Mouse (Mus musculus) ovary, postnatal 14 days (tissue): ENCODE measurements at regions not wholly inside any gene's neighbourhood (a gene's known extent, or its start where the extent isn't known, plus 50 kb on each side); places are given as distances from the start of the nearest gene placed in this dataset.
"Not testable (repeated sequence)": the region's sequence is repeated elsewhere in the genome, so short reads cannot be mapped to it uniquely, and the experiment has no call there.

Source experiments
- DNase-seq: peaks from one replicate; pipeline ENCODE4 v3.0.0; 2022; ENCODE audit warnings: low spot score

GRCm38 (mm10) chr1:185939914-185940313 lies 177.2 kb downstream of the Lyplal1 start:
- DNase-seq, result no peak

- no peak for DNase-seq
Measured at GRCm38 (mm10) chr1:185940511-185940910, 176.6 kb downstream of the Lyplal1 start.

GRCm38 (mm10) chr1:185951163-185951562 lies 165.9 kb downstream of the Lyplal1 start:
- no peak for DNase-seq

GRCm38 (mm10) chr1:185955821-185956220 lies 161.3 kb downstream of the Lyplal1 start:
- DNase-seq, result not testable (repeated sequence)

DNA sequence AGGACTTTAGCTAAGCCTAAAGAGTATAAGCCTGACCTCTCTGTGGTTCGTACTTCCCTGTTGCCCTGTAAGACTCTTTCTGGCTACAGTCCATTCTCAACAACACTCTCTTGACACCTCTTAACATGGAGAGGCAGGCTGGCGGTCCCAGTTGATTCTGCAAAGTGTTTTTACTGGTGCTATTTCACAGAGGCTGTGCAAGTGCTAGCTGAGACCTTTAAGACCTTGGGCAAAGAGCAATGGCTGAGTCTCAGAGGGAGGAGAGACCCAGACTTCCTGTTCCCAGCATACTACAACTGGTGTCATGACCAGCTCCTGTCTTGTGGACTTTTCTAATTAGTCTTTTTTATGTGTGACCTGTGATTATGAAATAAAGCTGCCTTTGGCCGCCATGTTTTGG lies 159.6 kb downstream of the Lyplal1 start:
- DNase-seq, result no peak

- DNase-seq, result no peak
Measured at GRCm38 (mm10) chr1:185958276-185958675, 158.8 kb downstream of the Lyplal1 start.

DNA sequence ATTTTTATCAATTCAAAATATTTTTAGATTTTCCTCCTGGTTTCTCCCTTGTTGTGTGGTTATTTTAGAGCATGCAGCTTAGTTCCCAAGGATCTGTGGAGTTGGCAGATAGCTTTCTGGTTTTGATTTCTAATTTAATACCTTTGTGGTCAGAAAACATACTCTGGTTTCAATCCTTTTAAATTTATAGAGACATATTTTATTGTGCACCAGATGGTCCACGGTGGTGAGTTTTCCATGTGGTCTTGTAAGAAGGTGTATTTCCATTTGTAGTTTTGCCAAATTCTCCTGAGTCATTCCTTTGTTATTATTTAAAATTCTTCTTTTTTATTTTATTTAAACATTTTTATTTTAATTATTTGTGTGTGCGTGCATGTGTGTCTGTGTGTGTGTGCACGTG lies 154.5 kb downstream of the Lyplal1 start:
- no peak for DNase-seq

DNA sequence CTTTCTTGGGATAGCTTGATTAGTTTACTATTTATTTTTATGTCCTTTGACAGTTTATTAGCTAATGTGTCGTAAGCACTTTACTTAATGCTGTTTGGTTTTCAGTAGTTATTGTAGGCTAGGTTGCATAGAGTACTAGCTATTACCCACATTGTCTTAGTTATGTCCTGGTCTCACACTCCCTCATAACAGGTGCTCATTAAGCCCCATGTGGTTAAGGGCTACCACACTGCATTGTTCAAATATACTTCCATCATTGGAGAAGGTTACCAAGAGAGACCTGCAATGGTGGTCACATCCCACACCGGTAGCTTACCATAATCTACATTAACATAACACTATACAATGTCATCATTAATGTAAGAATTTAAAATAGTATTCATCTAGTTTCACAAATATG lies 153.3 kb downstream of the Lyplal1 start:
- no peak for DNase-seq

DNA sequence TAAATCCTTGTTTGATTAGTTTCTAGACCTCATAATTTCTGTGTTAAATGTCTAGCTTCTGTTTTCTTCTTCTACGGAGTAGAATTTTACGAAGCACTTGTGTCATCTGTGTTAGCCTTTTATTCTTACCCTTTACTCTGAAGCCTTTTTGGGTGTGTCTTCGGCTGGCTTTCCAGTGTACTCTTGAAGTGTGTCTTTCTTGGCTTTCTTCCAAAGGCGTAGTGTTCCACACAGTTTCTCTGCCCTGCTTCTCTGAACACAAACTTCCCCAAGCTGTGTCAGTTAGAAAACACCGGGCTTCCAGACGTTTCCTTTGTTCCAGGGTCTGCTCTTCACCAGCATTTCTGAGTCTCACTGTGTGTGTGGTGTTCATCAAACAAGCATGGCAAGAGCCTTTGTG lies 152.7 kb downstream of the Lyplal1 start:
- no peak for DNase-seq

DNA sequence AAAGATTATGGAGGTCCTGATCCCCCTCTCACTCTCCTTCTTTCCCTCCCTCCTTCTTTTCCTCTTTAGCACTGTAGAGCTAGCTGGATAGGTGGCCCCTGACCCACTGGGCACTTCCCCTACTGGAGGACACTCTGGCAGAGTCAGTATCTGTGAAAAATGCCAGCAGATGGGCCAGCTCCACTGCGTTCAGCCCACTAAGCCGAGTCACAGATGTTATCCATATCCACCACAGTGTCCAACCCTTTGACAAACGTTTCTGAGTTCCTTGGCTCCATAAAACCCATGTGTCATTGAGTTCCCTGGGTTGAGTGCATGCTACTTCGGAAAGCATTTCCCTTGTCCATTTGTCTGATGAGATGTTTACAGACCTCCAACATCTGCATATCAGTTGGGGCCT lies 149.9 kb downstream of the Lyplal1 start:
- no peak for DNase-seq

- DNase-seq, result no peak
Measured at GRCm38 (mm10) chr1:185967816-185968215, 149.3 kb downstream of the Lyplal1 start.

GRCm38 (mm10) chr1:185968642-185969041 lies 148.5 kb downstream of the Lyplal1 start:
- DNase-seq, result no peak

GRCm38 (mm10) chr1:185969231-185969630 lies 147.9 kb downstream of the Lyplal1 start:
- DNase-seq, result peak; percentile 12

- DNase-seq, result no peak
Measured at GRCm38 (mm10) chr1:185977075-185977474, 140.0 kb downstream of the Lyplal1 start.

DNA sequence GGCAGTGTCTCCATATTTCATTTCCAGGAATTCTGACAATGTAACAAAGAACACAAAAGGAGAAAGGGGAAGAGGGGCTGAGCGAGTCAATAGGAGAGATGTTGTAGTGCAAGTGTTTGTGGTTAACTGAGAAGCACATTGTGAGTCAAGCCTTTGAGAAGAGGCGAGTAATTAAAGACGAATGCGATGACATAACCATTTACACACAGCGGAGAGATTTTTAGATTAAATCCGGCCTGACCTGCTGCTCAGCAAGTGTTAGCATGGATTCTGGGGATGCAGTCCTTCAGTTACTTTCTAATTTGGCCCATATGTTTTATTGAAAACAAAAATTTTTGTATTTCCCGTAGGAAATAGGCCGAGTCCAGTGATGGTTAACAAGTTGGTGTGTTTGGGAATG lies 127.7 kb downstream of the Lyplal1 start:
- DNase-seq, result no peak

DNA sequence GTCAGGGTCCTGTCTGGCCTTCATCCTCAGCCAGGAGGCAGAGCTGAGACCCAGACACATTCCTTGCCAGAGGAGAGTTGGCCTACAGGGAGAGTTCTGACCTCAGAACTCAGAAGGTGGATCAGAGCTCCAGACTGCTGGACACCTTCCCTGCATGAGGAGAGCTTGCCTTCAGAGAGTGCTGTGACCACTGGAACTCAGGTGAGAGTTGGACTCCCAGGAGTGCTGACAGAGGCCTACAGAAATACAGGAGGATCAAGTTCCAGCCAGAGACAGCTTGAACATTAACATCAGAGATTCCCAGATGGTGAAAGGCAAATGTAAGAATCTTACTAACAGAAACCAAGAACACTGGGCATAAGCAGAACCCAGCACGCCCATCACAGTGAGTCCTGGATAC lies 117.0 kb downstream of the Lyplal1 start:
- DNase-seq, result not testable (repeated sequence)

GRCm38 (mm10) chr1:186013413-186013812 lies 103.7 kb downstream of the Lyplal1 start:
- no peak for DNase-seq

- DNase-seq, result no peak
Measured at GRCm38 (mm10) chr1:186014166-186014565, 102.9 kb downstream of the Lyplal1 start.

DNA sequence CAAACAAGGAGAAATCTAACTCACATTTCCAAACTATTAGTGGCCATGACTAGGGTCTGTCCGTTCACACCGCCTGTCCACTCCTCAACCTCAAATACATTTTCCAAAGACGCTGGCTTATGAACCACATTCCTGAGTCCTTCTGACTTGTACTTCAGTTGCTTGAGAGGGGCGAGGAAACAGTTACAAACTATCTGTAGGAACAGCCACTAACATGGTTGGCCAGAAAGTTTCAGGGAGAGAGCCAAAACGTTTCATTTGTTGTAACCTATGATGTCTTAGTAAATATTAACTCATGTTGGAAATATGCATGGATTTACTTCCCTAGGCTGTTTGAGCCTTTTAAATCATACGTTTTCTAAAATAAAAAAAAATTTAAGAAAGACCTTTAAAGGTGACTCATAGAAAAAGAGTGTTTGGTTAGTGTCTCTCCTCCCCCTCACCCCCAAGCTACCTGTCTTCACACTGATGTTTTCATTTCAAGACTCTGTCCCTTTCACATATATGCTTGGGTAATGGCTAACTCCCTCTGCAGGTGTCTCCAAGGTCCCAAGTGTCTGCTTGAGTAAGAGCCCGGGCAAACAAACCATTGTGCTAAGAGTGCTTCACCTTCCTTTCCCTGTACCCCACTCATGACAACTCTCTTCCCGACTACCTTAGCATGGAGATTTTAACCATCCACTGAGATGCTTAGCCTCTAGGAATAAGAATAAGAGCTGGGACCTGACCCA lies 101.1 kb downstream of the Lyplal1 start:
- DNase-seq, result no peak

- DNase-seq, result no peak
Measured at GRCm38 (mm10) chr1:186017547-186017946, 99.6 kb downstream of the Lyplal1 start.

DNA sequence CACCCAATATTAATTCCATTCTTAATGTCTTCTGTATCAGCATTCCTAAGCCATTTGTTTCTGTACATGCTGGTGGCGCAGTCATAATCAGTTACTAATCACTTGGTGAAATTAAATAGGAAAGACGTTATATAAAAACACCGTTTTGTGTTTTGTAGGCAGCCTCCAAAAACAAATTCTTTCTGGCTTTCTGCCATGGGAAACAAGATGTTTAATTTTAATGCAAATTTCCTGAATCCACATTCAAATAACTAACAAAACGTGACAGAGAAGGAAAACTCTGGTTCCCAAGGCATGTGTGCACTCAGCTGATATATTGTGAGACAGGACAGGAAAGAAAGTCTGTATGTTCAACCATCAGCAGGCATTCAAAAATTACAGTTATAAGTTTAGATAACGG lies 97.6 kb downstream of the Lyplal1 start:
- no peak for DNase-seq

DNA sequence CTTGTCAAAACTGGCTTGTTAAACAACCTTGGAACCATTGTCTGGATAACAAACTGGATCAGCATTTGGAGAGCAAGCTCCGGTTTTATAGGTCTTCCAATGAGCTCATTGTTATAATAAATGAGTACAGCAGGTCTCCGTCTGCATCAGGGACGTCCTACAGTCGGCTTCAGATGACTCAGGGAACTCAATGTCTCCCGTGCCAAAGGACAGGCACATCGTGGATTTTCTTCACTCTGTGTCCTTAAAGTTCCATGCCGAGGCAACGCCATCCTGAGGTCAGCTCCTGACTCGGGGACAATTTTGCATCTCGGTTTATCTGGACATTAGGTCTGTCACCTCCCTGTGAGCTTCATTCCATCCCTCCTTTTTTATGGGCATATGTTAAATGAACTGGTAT lies 85.2 kb downstream of the Lyplal1 start:
- no peak for DNase-seq

DNA sequence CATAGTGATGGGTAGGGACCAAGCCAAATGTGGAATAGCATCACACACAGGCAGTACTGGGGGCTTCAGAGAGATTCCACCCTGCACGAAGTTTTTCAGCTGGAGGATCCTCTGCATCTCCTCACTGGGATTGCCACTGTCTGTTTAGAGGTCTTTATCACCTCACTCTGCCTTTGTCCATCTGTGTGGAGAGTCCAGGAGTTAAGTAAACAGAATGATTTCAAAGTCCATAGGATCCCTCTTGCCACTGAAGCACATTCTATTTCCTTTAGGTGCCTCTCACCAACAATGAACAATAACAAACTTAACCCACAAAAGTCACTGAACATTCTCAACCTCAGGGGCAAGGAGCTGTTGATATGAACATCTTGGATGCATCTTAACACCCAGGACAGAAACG lies 82.7 kb downstream of the Lyplal1 start:
- DNase-seq, result no peak
